Mouse (Mus musculus): ENCODE results near the gene Rps6kc1. TPM values are rescaled to one million over a fixed set of nuclear protein-coding genes. Genes with fewer than 3 reads are reported as not detected.

Gene Rps6kc1
- polyA plus RNA-seq, 1 experiment = 8.9 TPM

DNA sequence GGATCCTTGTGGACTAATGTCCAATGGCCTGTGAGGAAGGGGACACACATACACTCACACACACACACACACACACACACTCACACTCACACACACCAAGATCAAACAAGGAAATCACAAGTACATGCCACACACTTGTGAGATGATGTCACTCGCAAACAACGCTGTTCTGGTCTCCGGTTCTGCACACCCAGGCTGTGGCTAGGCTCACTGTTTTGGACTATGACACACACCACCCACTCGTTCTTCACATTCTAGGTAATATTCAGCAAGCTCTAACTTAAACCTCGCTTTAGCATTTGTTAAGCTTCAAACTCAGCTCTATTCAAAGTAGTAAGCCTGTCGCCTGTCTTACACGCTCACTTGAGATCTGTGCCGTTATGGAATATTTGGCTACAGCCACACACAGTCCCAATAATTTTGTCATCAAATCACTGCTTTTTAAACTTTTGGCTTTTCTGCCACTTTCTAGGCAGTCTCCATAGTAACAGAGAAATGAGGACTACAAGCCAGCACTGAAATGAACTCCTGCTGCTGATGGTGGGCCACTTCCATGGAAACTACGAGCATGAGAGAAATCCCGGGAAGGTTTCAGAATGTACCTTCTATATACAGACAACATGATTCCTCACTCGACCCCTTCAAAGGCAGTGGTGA, 65.4 kb downstream of the Rps6kc1 start:
- H3K4me1 ChIP-seq (ENCODE audit: control insufficient read depth, insufficient read depth, low read length) = peaks cover 2% of the 10 kb centered on the region; the same call in 1 of the 2 replicates
- H3K27ac ChIP-seq (ENCODE audit: control insufficient read depth, insufficient read depth, low read depth, low read length, poor library complexity) = no peak overlapping the region
- WGBS = 87% methylated on average over 11 of the region's 11 CpGs
- H3K4me3 ChIP-seq (replicated peaks; ENCODE audit: control insufficient read depth, low read depth, low read length) = no peak overlapping the region
- TF ChIP-seq CTCF (IDR thresholded peaks at IDR 0.05; ENCODE audit: control insufficient read depth, insufficient read depth, low read length) (no peak), POLR2A (IDR thresholded peaks at IDR 0.05; ENCODE audit: borderline replicate concordance, control insufficient read depth, low read depth, low read length) (no peak)

DNA sequence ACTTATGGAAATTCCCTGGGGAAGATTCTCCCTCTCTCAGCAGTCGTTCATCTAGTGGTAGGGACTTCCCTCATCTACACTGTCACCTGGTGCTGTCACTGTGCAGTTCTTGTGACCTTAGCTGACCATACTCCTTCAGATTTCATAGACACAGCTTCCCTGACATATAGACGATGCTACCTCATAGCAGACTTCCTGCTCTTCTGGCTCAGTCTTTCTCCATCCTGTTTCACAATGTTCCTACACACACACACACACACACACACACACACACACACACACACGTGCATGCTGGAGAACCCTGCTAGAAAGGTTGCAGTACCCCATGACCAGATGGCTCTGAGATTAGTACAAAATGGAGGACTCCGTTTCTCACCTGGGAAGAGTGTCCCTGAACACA, 66.2 kb downstream of the Rps6kc1 start:
- TF ChIP-seq CTCF (IDR thresholded peaks at IDR 0.05; ENCODE audit: control insufficient read depth, insufficient read depth, low read length) (no peak), POLR2A (IDR thresholded peaks at IDR 0.05; ENCODE audit: borderline replicate concordance, control insufficient read depth, low read depth, low read length) (no peak)
- 47% methylated on average over 4 of the region's 4 CpGs for WGBS
- H3K27ac ChIP-seq (ENCODE audit: control insufficient read depth, insufficient read depth, low read depth, low read length, poor library complexity) = no peak overlapping the region
- H3K4me1 ChIP-seq (ENCODE audit: control insufficient read depth, insufficient read depth, low read length) = peaks cover 2% of the 10 kb centered on the region; the same call in 1 of the 2 replicates
- H3K4me3 ChIP-seq (replicated peaks; ENCODE audit: control insufficient read depth, low read depth, low read length) = no peak overlapping the region

GRCm38 (mm10) chr1:190844356-190844755, 67.2 kb downstream of the Rps6kc1 start:
- TF ChIP-seq POLR2A (IDR thresholded peaks at IDR 0.05; ENCODE audit: borderline replicate concordance, control insufficient read depth, low read depth, low read length) (no peak), CTCF (IDR thresholded peaks at IDR 0.05; ENCODE audit: control insufficient read depth, insufficient read depth, low read length) (no peak)
- no peak overlapping the region for H3K27ac ChIP-seq (ENCODE audit: control insufficient read depth, insufficient read depth, low read depth, low read length, poor library complexity)
- 87% methylated on average over 11 of the region's 11 CpGs for WGBS
- peaks cover 2% of the 10 kb centered on the region; the same call in 1 of the 2 replicates for H3K4me1 ChIP-seq (ENCODE audit: control insufficient read depth, insufficient read depth, low read length)
- H3K4me3 ChIP-seq (replicated peaks; ENCODE audit: control insufficient read depth, low read depth, low read length) = no peak overlapping the region

- Histone ChIP-seq H3K4me1 (ENCODE audit: control insufficient read depth, insufficient read depth, low read length) (no peaks in the 10 kb centered on the region), H3K27ac (ENCODE audit: control insufficient read depth, insufficient read depth, low read depth, low read length, poor library complexity) (no peak overlapping the region), H3K4me3 (replicated peaks; ENCODE audit: control insufficient read depth, low read depth, low read length) (no peak overlapping the region)
- WGBS = 75% methylated on average over 2 of the region's 2 CpGs
- no peak for TF ChIP-seq CTCF (IDR thresholded peaks at IDR 0.05; ENCODE audit: control insufficient read depth, insufficient read depth, low read length)
- TF ChIP-seq POLR2A (IDR thresholded peaks at IDR 0.05; ENCODE audit: borderline replicate concordance, control insufficient read depth, low read depth, low read length) = no peak
These were observed 75.5 kb downstream of the Rps6kc1 start for GRCm38 (mm10) chr1:190836046-190836445.

DNA sequence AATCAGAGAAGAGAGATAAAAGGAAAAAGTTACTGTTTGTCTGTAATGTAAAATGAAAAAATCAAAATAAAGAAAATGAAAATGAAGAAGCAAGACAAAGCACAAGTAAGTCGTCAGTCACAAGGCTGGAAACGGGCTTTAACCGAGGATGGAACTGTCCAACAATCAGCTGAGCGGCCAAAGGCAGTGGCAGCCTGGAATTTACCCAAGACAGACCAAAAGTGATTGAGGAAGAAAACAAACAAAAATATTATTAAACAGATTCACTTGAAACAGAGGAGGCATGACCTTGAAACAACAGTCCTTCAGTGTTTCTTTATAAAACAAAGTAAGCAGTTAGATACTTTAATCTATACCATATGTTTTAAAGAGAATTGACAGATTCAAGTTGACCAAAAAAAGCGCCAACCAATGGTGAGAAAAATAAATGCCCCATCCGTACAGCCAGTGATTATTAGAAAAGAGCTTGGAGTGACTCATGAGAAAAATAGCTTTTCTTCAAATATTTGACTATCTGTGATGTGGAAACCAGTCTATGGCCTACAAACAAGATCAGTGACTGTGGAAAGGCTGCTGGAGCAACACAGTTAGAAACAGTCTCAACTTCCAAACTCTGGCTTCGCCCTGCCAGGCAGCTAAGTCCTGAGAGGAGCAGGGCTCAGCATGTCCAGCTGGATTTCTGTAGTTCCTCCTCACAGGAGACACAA, 77.2 kb downstream of the Rps6kc1 start:
- 82% methylated on average over 7 of the region's 7 CpGs for WGBS

GRCm38 (mm10) chr1:190832965-190833630, 78.5 kb downstream of the Rps6kc1 start:
- no peak overlapping the region for H3K27ac ChIP-seq (ENCODE audit: control insufficient read depth, insufficient read depth, low read depth, low read length, poor library complexity)
- H3K4me3 ChIP-seq (replicated peaks; ENCODE audit: control insufficient read depth, low read depth, low read length) = no peak overlapping the region
- H3K4me1 ChIP-seq (ENCODE audit: control insufficient read depth, insufficient read depth, low read length) = no peaks in the 10 kb centered on the region
- no peak for TF ChIP-seq CTCF (IDR thresholded peaks at IDR 0.05; ENCODE audit: control insufficient read depth, insufficient read depth, low read length)
- no peak for TF ChIP-seq POLR2A (IDR thresholded peaks at IDR 0.05; ENCODE audit: borderline replicate concordance, control insufficient read depth, low read depth, low read length)
- 88% methylated on average over 8 of the region's 8 CpGs for WGBS

More for the DNA sequence above, 77.2 kb downstream of the Rps6kc1 start:
- no peak overlapping the region for H3K27ac ChIP-seq (ENCODE audit: control insufficient read depth, insufficient read depth, low read depth, low read length, poor library complexity)
- no peak overlapping the region for H3K4me3 ChIP-seq (replicated peaks; ENCODE audit: control insufficient read depth, low read depth, low read length)
- H3K4me1 ChIP-seq (ENCODE audit: control insufficient read depth, insufficient read depth, low read length) = no peaks in the 10 kb centered on the region
- TF ChIP-seq CTCF (IDR thresholded peaks at IDR 0.05; ENCODE audit: control insufficient read depth, insufficient read depth, low read length) = no peak

DNA sequence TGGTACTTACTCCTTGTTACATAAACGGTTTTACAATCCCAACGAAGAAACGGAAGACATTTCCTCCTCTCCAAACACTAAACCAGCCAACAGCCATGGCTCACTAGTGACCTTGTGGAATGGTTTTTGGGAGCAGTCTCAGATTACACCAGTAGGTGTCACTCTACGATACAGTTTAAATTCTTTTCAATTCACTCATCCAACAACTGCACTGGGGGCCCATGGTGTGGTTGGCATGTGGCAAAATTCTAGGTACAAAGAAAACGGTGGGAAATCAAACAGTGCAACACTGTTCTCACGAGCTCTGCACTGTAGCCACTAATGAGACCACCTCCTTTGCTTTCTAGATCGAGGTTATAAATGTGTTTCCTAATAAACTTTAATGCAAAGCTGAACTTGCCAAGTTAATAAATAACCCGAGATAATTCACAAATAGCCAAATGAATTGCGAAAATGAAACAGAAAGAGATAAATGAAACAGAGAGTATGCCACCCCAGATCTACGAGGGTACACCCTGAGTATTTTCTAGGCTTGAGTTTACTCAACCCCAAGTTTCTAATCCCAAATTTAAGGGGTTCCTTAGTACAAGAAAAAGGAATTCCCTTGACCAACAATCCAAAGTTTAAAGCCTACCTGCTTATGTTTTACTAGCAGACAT, 79.6 kb downstream of the Rps6kc1 start:
- no peak for TF ChIP-seq CTCF (IDR thresholded peaks at IDR 0.05; ENCODE audit: control insufficient read depth, insufficient read depth, low read length)
- TF ChIP-seq POLR2A (IDR thresholded peaks at IDR 0.05; ENCODE audit: borderline replicate concordance, control insufficient read depth, low read depth, low read length) = no peak
- Histone ChIP-seq H3K4me1 (ENCODE audit: control insufficient read depth, insufficient read depth, low read length) (no peaks in the 10 kb centered on the region), H3K4me3 (replicated peaks; ENCODE audit: control insufficient read depth, low read depth, low read length) (no peak overlapping the region), H3K27ac (ENCODE audit: control insufficient read depth, insufficient read depth, low read depth, low read length, poor library complexity) (no peak overlapping the region)
- WGBS = 55% methylated on average over 10 of the region's 10 CpGs
